Mouse (Mus musculus): ENCODE data around the gene Enah. TPM values are rescaled to one million over a fixed set of nuclear protein-coding genes. Genes with fewer than 3 reads are reported as not detected.

Gene Enah
- total RNA-seq, 2 experiments from 2014 or later, result 145 to 154 TPM

DNA sequence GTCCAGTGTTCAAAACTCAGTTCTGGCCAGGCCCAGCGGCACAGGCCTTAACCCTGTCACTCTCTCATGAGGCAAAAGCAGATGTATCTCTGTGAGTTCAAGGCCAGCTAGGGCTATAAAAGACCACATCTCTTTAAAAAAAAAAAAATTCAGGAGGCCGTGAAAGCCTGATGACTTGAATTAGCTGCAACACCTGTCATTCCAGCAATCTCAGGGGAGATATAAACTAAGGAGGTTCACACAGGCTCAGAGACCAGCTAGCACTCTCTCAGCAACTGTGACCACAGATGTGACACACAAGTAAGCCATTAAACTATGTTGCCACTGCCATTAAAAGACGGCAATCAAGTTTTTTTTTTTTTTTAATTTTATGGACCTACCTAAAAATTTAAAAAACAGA, 56.0 kb downstream of the Enah start:
- no peak for DNase-seq (ENCODE audit: low spot score in 2 of 2)

DNA sequence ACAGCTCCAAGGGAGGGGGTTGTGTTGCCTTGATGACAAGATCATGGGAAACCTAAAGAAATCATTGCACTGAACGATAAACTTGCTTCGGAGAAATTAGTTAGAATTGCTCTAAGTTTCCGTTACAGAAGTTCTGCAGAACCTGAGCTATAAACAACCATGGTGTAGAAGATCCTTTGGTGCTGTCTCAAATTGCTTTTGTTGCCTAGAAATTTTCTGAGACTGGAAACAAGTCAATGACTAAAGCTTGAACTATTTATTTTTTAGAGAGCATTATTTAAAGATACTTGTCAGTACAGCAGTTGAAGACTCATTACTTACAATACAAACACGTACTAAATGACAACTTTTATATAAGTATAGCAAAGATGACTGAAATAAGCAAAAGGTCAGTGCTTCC, 56.4 kb downstream of the Enah start:
- no peak for DNase-seq (ENCODE audit: low spot score in 2 of 2)

DNA sequence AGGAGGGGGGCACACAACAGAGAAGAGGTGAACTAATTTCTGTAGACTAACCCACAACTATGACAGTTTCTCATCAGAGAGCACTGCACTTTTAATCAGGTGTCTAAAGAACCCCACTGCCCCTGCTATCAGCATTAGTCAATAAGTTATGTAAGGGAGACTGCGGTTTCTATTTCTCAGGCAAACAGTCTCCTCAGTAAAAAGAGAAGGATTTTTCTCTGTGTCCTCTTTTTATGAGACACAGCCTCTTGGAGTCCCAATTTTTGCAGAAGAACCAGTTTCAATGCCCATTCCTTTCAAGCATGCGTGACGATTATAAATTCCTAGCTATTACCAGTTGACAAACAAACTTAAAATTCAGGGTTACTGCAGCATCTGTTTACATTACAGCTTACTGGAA, 59.4 kb downstream of the Enah start:
- no peak for DNase-seq (ENCODE audit: low spot score in 2 of 2)

DNA sequence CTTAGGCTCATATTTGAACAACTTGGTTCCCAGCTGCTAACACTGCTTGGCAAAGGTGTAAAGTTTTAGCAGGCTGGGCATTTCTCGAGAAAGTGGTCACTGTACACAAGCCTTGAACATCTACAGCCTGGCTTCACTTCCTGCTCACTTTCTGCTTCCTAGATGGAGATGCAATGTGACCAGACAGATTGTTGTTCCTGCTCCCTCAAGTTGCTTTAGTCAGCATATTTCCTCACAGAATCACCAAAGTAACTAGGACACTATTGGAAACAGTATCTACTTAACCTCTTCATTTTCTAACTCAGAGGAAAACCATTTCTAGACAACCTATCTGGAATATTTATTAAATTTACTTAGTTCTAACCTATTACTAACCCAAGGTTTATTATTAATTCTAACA, 61.4 kb downstream of the Enah start:
- no peak for DNase-seq (ENCODE audit: low spot score in 2 of 2)

DNA sequence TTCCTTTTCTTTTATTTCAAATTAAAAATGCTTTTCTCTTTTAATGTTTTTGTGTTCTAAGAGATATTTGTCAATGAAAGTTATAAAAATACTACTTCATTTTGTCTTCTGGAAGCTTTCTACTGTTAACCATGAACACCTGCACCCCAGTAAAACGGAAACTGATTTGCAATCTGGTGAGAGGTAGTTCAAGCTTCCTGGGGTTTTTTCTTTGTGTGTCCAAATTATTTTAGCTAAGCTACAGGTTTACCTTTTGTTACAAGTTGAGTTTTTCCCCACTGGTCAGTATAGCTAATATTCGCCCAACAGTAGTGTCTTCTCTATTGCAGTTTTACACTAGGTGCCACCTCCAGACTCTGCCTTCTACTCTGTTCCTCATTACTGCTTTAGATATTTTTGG, 62.1 kb downstream of the Enah start:
- no peak for DNase-seq (ENCODE audit: low spot score in 2 of 2)

DNA sequence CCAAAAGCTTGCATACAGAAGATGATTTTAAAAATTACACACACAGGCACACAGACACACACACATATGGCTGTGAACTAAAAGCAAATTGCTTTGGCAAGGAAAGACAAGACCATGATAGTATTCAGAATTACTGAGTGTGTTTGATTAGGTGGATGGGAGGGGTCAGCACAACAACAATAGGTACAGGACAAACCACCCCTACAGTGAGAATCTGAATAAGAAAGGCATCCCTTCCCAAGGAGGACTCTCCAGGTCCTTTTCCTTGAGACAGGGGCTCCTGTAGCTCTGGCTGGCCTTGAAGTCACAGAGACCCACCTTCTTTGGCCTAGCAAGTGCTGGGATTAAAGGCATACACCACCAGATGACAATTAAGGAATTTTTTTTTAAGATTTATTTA, 66.2 kb downstream of the Enah start:
- no peak for DNase-seq (ENCODE audit: low spot score in 2 of 2)

DNA sequence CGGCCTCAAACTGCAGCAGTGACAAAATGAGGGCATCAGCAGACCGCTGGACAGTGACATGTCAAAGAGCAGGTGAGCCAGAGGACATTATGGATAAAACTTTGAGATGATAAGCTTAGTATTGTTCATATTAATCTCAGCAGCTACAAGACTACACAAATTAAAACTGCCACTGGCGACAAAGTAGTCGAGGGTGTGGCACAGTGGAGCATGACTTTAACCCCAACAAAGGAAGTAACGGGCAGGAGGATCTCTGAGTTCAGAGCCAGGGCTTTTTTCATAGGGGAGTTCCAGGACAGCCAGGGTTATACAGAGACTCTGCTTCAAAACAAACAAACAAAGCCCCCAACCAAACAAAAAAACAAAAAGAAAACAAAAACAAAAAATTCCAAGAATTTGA, 68.5 kb downstream of the Enah start:
- DNase-seq (ENCODE audit: low spot score in 2 of 2), result no peak

DNA sequence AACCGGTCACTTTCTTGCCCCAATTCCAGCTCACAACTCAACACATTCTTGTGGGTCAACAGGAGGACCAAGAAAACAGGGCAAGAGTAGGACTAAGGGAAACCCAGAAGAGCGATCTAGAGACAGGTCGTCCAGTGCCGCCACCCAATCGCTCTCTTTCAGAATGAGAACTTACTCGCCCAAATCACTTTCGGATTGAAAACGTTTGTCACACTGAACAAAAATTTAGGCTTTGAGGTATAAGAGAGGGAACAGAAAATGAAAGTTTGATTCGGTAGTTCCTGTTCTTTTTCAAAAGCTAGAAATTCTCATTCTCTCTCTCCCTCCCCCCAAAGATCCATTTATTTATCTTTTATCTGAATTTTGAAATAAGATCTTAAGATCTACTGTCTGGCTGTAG, 69.1 kb downstream of the Enah start:
- no peak for DNase-seq (ENCODE audit: low spot score in 2 of 2)

DNA sequence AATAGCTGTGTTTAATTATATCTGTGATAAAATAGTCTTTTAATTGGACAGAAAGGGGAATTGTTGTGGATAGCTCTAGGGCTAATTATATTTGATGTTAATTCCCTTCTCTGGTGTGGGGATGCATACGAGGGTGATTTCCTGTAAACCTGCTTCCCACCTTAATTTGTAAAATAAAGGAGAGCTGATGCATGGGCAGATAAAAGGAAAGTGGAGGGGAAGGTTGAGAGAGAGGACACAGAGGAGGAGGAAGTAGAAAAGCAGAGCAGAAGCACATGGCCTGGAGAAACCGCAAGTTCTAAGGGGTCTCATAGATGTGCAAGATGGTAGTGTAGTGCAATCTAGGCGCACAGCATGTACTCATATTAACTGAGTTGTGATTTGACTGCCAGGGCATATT, 71.6 kb downstream of the Enah start:
- DNase-seq (ENCODE audit: low spot score in 2 of 2), result no peak

DNA sequence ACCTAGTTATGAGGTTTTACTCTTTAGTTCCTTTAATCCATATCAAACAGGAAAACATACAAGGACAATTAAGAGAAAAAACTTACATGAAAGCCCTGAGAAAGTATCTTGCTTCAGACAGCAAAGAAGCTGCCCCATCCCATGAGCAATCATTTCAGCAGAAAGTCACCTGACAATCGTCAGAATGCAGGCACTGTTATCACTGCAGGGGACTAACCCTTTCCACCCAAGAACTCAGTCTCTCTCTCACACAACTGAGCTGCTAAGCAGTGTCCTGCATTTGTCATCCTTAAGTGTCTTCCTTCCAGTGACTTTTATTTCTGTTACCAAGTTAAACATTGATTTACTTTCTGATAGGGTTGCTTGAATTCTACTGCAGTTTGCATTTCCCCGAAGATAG, 82.7 kb downstream of the Enah start:
- DNase-seq (ENCODE audit: low spot score in 2 of 2), result no peak

DNA sequence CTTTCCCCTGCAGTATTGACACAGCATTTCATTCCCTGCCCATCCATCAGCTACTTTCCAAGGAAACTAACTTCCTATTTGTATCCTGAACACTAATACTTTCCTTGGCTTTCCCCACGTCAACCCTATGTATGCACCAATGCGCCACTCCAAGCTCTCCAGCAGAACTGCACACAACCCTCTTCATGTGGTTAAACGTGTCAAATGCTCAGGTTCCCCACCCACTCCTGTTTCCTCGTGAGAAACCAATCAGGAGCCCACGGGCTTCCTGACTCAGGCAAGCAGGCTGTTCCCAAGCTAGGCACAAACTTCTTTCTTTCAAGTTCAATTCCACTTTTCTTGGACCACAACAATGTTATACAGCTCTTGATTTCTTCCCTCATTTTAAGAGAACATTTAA, 91.4 kb downstream of the Enah start:
- no peak for DNase-seq (ENCODE audit: low spot score in 2 of 2)

DNA sequence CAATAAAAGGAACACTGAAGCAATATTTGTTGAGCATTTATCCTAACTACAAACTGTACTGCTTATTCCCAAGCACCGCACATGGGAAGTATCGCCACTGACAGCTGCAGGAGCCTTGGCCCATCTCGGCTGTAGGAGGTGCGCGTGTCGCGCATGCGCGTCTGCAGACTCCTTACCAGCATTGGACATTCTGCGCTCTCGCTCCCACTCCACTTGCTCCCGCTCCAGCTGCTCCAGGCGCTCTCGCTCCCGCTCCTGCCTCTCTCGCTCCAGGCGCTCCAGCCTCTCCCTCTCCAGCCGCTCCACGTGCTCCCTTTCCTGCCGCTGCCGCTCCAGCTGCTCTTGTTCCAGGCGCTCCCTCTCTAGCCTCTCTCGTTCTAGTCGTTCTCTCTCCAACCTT, 96.4 kb downstream of the Enah start:
- DNase-seq (ENCODE audit: low spot score in 2 of 2), result peak; percentile 60 to 75

DNA sequence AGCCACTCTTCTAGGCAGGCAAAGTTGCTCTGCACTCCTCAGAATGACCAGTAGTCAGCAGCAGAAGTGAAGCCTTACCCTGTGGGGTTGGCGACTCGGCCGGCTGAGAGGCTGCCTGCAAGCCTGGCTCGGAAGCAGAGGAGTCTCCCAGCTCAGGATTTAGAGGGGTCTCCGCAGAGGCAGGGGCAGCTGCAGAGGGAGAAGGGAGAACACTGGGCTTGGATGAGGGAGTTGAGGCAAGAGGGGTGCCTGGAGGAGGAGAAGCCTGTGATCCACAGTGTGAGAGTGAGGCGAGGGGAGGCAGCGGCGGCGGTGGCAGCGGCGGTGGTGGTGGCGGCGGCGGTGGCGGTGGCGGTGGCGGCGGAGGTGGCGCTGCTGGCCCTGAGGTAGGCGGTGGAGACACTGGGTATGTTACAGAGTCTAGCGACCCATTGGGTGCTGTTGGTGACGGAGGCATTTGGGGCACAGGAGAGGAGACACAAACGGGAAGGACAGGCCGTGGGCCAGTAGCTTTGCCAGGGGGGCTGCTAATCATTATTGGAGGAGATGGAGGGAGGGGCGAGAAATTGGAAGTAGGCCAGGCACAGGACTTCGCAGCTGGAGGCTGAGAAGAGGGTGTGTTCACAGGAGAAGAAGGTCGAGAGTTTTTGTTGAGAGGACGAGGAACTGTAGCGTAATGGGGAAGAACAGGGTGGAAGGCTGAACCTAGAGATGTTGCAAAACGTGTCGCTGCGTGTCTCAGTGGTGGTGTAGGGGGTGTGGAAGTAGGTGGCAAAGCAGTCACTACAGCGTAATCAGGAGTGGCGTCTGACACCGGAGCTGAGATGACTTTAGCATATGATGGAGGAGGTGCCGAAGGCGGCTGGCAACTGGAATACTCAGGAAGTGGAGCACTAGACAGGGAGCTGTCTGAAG, 98.0 kb downstream of the Enah start:
- peak; percentile 10 to 33 for DNase-seq (ENCODE audit: low spot score in 2 of 2)

DNA sequence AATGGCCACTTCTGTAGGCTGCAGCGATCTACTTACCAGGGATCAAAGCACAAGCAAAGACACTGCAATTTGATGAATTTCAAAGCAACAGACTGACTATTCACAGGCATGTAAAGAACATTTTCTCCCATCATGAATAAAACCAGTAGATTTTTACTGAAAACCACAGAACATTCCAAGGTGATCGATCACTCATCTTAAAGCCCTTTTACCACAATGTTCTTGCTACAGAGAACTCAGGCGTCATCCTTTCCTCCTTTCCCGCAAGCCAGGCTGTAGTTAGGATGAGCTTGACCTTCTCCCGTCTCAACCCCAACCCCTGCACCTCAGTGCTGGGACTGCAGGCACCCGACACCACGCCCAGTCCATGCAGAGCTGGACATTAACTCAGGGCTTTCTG, 107.9 kb downstream of the Enah start:
- DNase-seq (ENCODE audit: low spot score in 2 of 2), result no peak

DNA sequence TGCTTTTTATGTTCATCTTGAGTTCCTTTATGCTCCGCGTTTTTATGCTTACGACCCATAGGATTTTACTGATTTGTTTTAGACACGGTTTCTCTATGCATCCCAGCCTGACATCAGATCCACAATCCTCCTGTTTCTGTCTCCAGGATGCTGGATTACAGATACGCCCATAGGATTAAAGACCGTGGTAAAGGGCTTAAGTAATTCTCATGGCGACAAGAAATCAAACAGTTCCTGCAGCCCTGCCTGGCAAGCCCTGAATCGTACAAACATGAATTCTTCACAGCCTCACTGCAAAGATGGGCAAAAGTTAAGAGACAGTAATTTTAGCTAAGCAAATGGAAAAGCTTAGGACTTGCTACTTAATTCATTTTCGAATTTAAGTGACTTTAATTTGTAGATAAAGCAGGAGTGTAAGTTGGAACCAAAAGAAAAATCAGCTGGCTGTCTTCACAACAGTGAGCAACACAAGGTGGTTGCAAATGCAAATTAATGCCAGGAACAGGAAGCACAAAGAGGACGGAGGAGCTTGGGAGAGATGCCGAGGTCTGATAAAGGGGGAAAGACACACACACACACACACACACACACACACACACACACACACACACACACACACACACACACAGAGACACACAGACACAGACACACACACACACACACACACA, 118.0 kb downstream of the Enah start:
- DNase-seq (ENCODE audit: low spot score in 2 of 2), result no peak

DNA sequence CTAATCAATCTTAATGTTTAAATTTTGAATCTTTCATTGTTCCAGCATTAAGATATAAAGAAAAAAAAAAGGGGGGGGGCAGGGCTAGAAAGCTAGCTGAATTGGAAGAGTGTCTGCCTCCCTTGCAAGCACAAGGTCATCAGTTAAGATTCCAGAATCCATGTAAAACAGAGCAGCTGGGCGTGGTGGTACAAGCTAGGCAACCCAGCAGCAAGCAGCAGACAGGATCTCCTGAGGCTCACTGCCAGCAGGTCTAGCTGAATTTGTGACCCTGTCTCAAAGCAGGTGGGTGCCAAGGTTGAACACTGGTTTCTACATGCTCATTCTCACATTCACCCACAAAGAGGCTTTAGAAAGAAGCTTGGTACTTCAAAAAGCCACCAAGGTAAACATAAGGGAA, 118.9 kb downstream of the Enah start:
- DNase-seq (ENCODE audit: low spot score in 2 of 2), result no peak

DNA sequence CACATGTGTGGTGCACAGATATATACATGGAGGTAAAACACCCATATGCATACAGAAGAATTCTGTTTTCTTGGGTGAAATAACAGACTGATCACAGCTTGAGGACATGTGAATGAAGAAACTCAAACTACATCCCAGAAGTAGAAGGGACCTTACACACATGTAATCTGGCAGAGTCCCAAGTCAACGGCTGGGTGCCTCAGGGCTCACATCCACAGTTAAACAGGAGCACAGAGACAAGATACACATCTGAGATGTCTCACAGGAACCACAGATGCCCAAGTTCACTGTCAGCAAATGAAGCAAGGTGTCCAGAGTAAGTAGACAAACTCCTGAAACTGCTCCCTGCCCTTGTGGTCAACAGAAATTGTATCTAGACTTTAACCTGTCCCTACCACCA, 120.8 kb downstream of the Enah start:
- DNase-seq (ENCODE audit: low spot score in 2 of 2), result no peak

DNA sequence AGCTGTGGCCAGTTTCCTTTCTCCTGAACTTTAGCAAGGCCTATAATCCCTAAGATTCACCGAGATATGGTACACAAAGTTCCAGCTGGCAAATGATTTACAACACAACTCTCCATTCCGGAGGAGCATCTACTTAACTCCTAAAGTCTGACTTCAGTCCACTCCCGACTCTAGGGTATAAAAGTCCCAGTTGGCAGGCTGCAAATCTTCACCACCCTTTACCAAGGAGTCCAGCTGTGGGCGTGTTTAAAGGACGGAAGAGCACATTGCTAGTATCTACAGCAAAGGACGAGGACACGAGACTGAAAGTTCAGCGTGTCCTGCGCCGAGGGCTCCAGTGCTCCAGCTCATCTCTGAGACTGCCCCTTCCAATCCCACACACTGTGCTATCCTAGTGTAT, 122.8 kb downstream of the Enah start:
- DNase-seq (ENCODE audit: low spot score in 2 of 2), result no peak

DNA sequence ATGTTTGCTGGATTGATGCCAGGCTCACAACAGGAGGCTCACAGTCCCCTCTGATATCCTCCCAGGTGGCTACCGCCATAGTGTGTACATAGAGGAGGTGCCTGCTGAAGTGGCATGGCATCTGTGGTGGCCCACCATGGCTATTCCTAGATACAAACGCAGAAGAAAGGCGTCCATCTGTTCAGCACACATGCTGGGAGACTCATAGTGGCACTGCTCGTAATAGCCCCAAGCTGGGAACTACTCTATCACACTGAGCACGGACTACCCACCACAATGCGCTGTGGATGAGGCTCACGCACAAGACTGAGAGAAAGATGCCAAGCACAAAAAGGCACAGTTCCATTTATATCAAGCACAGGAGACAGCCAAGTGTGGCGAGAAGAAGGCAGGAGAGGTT, 126.1 kb downstream of the Enah start:
- DNase-seq (ENCODE audit: low spot score in 2 of 2), result peak; percentile 47 to 48

DNA sequence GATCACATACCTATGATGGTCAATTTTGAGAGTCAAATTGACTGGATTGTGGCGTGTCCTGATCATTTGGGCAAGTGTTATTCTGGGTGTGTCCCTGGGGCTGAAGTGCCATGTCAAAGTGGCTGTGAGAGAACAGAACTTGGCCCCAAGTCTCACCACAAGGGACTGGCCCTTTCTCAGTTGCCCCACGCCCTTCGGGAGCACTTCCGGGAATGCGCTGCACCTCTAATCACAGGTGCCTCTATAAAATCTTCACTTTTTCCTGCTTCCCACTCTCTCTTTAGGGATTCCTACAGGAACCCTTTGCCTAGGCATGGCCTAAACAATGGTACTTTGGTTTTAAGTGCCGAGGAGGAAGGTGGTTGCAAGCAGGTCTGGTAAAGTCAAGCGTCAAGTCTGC, 130.1 kb downstream of the Enah start:
- DNase-seq (ENCODE audit: low spot score in 2 of 2), result no peak

DNA sequence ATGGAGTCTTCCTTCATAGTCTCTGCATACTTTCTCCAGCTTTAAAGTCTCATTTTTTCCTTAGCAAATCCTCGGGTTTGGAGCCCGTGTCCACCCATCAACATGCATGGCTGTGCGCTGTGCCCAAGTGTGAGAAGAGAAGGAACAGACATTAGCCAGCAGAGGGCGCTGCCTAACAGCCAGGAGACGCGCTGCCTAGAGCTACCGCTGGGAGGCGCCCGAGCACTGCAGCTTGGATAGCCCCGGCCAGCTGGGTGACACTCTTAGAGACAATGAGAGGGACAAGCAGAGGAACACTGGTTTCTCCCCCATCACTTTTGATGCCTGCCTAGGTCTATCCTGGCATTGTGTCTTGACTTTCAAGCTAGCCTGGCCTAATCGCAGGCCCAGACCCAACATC, 131.0 kb downstream of the Enah start:
- peak; percentile 90 to 94 for DNase-seq (ENCODE audit: low spot score in 2 of 2)

DNA sequence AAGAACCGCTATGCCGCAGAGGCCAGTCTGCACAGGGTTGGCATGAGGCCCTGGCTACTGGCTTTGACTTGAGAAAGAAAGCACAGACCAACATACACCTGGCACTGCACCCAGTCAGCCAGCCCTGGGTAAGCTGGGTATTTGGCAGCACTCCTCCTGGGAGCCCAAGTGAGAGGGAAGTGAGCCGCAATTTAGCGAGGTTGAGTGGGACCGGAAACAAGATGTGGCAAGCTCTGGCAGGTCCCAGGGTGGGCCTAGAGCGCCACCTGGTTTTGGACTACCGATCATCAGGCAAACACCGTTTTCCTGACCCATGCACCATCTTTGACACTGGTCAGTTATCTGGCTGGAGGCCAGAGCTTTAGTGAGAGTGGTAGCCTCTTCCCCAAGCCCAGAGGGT, 138.3 kb downstream of the Enah start:
- peak; percentile 15 to 21 for DNase-seq (ENCODE audit: low spot score in 2 of 2)
